Mouse (Mus musculus): ENCODE results near the gene Vmn1r209.

DNA sequence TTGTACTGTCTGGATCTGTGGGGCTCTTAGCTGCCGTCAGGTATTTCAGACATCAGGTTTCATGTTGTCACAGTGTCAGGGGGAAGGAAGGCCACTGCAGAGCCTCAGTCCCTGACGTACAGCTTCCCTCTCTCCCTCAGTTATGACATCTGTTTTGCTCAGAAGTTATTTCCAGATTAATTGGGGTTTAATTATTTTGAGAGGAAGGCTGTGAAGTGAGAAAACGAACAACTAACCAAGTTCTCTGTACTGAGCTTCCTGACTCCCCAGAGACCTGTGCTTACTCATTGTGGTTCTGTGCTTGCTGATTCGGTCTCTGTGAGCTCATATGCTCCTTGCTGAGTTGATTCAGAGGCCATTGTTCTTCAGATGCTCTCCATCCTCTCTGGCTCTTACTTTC lies 21.8 kb upstream of the Vmn1r209 start, which contains the start of gene Vmn1r210:
- TF ChIP-seq EP300 (optimal IDR thresholded peaks at IDR 0.05) (no peak), CTCF (IDR thresholded peaks at IDR 0.05; ENCODE audit: low read depth) (no peak)

Measured in stomach, postnatal 0 days (tissue).